Mouse (Mus musculus): ENCODE data around the gene Gne. TPM values are rescaled to one million over a fixed set of nuclear protein-coding genes. Genes with fewer than 3 reads are reported as not detected.

The Gne gene
- polyA plus RNA-seq, 1 experiment: 0.68 TPM

DNA sequence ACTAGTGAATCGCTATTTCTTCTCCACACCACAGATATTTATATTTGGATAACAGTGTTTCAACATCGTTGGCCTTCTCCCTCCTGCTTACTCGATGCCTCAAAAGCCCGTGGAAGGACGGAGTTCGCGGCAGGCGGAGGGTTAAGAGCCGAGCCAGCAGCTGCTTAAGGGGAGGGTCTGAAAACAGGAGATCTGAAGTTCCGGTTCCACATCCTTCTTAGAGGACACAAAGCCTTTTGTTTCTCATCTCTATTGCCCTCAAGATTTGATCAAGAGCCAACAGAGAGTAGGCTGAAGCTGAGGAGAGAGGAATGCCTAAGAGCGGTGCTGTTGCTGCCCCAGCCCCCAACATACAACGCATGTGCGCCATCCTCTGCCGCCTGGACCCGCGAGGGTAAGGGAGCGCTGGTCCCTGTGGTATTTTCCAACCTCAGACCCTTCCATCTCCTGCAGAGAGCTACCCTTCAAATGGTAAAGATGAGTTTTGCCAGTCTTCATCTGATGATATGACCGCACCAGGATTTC, 22.4 kb upstream of the Gne start:
- TF ChIP-seq GATA1 (IDR thresholded peaks at IDR 0.05; ENCODE audit: low read length): no peak
- no peak for TF ChIP-seq TAL1 (IDR thresholded peaks at IDR 0.05; ENCODE audit: low read length)
- no peaks in the 10 kb centered on the region; the same call in 1 of the 2 replicates for H3K4me1 ChIP-seq (ENCODE audit: control insufficient read depth)
- no peak overlapping the region for H3K4me3 ChIP-seq (replicated peaks)
- H3K9me3 ChIP-seq (ENCODE audit: control insufficient read depth, low read length): no peaks in the 10 kb centered on the region
- no peaks in the 10 kb centered on the region for H3K36me3 ChIP-seq (ENCODE audit: control insufficient read depth)
- peaks cover 28% of the 10 kb centered on the region for H3K27me3 ChIP-seq (ENCODE audit: control insufficient read depth)

DNA sequence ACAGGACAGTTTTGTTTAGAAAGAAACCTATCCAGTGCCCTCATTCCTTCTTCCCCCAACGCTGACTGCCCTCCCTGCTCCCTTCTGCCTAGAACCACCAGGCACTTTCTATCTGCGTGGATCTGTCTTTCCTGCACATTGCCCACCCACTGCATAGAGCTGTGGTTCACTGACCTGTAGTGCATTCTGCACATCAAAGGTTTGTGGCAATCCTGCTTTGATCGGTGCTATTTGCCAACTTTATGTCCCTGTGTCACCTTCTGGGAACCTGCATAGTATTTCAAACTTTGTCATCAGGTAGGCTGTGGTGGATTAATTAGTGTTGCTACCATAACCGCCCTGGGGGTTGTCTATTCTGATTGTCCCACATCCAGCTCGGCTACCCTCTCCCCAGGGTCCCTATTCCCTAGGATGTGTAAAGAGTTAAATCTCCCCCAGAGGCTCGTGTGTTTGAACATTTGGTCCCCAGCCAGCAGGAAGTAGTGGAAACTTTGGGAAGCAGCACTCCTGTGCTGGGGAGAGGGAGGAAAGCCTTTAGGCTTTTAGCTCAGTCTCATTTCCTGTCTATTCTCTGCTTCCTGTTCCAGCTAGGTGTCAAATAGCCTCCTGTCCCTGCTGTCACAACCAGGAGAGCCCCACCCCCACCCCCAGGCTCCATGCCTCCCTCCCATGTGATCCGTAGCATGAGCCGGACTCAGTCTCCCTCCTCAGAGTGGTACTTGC, 20.4 kb upstream of the Gne start:
- Histone ChIP-seq H3K27me3 (ENCODE audit: control insufficient read depth) (peaks cover 28% of the 10 kb centered on the region), H3K9me3 (ENCODE audit: control insufficient read depth, low read length) (no peaks in the 10 kb centered on the region), H3K4me3 (replicated peaks) (no peak overlapping the region), H3K36me3 (ENCODE audit: control insufficient read depth) (no peaks in the 10 kb centered on the region), H3K4me1 (ENCODE audit: control insufficient read depth) (no peaks in the 10 kb centered on the region; the same call in 1 of the 2 replicates)
- TF ChIP-seq GATA1 (IDR thresholded peaks at IDR 0.05; ENCODE audit: low read length): no peak

DNA sequence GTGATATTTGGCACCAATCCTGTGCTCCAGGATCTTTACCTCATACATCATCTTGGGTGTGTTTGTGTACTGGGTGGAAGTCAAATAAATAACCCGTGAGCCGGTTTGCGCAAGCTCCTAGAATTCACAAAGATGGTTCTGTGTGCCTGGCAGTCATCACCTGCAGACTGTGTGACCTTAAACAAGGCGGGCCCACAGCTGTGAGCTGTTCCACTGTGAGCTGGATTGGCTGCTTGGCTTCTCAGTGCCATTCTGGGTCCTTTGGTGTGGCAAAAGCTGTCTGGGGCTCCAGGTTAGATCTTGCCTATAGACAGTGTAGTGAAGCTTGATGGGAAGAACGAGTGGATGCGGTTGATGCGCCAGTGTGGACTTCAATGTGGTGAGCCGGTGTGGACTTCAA, 19.6 kb upstream of the Gne start:
- H3K9me3 ChIP-seq (ENCODE audit: control insufficient read depth, low read length): no peaks in the 10 kb centered on the region
- H3K4me1 ChIP-seq (ENCODE audit: control insufficient read depth): no peaks in the 10 kb centered on the region; the same call in 1 of the 2 replicates
- H3K4me3 ChIP-seq (replicated peaks): no peak overlapping the region
- peaks cover 28% of the 10 kb centered on the region for H3K27me3 ChIP-seq (ENCODE audit: control insufficient read depth)
- TF ChIP-seq GATA1 (IDR thresholded peaks at IDR 0.05; ENCODE audit: low read length) (no peak), TAL1 (IDR thresholded peaks at IDR 0.05; ENCODE audit: low read length) (no peak)
- no peaks in the 10 kb centered on the region for H3K36me3 ChIP-seq (ENCODE audit: control insufficient read depth)

DNA sequence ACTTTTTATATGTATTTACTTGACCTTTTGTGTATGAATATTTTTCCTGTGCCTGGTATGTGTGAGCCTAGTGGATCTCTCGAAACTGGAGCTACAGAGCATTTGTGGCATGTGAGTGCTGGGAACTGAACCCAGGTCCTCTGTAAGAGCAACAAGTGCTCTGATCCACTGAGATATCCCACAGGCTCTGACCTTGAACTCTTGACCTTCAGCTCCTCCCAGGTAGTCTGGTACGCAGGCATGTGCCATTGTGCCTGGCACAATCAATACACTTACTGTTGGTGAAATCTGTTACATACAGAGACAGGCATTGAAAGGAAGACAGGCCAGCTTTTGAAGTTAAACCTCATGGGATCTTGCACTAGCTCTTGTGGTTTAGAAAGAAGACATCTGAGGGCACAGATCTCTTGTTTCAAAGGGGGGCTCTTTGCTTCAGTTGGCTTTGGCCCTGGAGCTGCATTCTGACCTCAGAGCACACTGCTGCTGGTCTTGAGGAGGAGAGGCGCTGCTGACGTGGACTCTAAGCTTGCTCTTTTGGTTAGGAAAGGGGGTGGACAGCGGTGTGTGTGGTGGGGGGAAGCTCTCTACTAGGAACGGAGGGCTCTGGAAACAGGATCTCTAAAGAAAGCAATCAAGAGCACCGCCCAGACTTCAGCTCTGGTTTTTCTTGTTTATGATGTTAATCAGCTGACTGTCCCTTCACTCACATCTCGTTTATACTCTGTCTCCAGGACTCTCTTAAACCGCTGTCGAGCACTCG, 13.8 kb upstream of the Gne start:
- Histone ChIP-seq H3K9me3 (ENCODE audit: control insufficient read depth, low read length) (no peaks in the 10 kb centered on the region), H3K36me3 (ENCODE audit: control insufficient read depth) (no peaks in the 10 kb centered on the region), H3K4me1 (ENCODE audit: control insufficient read depth) (peaks cover 5% of the 10 kb centered on the region), H3K4me3 (replicated peaks) (no peak overlapping the region), H3K27me3 (ENCODE audit: control insufficient read depth) (peaks cover 2% of the 10 kb centered on the region; the same call in 1 of the 2 replicates)
- no peak for TF ChIP-seq GATA1 (IDR thresholded peaks at IDR 0.05; ENCODE audit: low read length)
- TF ChIP-seq TAL1 (IDR thresholded peaks at IDR 0.05; ENCODE audit: low read length): no peak

DNA sequence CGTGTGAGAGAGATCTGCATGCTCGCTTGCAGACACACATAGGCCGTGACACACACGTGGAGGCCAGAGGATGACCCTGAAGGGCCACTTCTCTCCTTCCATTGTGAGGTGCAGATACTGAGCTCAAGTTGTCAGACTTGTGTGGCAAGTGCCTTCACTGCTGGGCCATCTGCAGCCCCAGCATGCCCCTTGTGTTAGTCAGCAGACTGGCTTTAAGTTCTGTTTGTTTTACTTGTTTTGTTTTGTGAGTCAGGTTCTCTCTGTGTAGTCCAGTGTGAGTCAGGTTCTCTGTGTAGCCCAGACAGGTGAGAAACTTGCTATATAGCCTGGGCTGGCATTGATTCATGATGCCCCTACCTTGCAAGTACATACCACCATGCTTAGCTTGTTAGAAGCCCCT, 10.5 kb upstream of the Gne start:
- Histone ChIP-seq H3K27me3 (ENCODE audit: control insufficient read depth) (peaks cover 2% of the 10 kb centered on the region; the same call in 1 of the 2 replicates), H3K36me3 (ENCODE audit: control insufficient read depth) (no peaks in the 10 kb centered on the region), H3K4me1 (ENCODE audit: control insufficient read depth) (peaks cover 26% of the 10 kb centered on the region), H3K4me3 (replicated peaks) (no peak overlapping the region), H3K9me3 (ENCODE audit: control insufficient read depth, low read length) (no peaks in the 10 kb centered on the region)
- TF ChIP-seq TAL1 (IDR thresholded peaks at IDR 0.05; ENCODE audit: low read length) (no peak), GATA1 (IDR thresholded peaks at IDR 0.05; ENCODE audit: low read length) (no peak)

DNA sequence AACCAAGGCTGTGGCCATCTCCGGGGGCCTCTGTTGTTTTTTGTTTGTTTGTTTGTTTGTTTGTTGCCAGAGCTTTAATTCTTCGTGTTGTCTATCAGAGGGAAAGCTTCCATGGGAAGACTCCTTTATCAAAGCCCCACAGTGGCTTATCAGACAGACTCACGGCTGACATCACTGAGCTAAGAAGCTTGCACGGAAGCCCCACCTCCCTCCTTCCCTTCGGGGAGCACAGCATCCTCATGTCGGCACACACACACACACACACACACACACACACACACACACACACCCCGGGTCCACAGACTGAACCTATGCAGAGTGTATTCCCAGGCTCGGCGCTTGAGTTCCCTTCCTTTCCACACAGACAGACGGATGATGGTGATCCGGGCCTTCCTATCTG, 8.4 kb upstream of the Gne start:
- Histone ChIP-seq H3K4me3 (replicated peaks) (peak overlapping the region; percentile 29), H3K27me3 (ENCODE audit: control insufficient read depth) (peaks cover 6% of the 10 kb centered on the region)
- TF ChIP-seq TAL1 (IDR thresholded peaks at IDR 0.05; ENCODE audit: low read length): no peak

DNA sequence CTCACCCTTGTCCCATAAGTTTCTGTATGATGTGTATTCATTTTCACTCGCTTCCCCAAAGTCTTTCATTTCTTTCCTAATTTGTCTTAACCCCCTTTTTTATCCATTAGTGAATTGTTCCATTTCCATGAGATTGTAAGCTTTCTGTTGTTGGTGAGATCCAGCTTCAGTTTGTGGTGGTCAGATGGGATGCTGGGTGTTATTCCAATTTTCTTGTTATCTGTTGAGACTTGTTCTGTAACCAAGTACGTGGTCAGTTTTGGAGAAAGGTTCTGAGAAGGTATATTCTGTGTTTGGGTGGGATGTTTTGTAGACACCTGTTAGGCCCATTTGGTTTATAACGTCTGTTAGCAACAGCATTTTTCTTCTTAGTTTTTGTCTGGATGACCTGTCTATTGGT, 1.6 kb upstream of the Gne start:
- no peaks in the 10 kb centered on the region for H3K9me3 ChIP-seq (ENCODE audit: control insufficient read depth, low read length)
- TF ChIP-seq TAL1 (IDR thresholded peaks at IDR 0.05; ENCODE audit: low read length): no peak
- no peak for TF ChIP-seq GATA1 (IDR thresholded peaks at IDR 0.05; ENCODE audit: low read length)
- 0 out of 2 replicates have a peak, but pooled peaks cover 2% of the 10 kb centered on the region for H3K4me1 ChIP-seq (ENCODE audit: control insufficient read depth)
- H3K36me3 ChIP-seq (ENCODE audit: control insufficient read depth): no peaks in the 10 kb centered on the region
- no peak overlapping the region for H3K4me3 ChIP-seq (replicated peaks)
- H3K27me3 ChIP-seq (ENCODE audit: control insufficient read depth): peaks cover 37% of the 10 kb centered on the region

More for the DNA sequence above, 8.4 kb upstream of the Gne start:
- H3K9me3 ChIP-seq (ENCODE audit: control insufficient read depth, low read length): no peaks in the 10 kb centered on the region
- peaks cover 26% of the 10 kb centered on the region for H3K4me1 ChIP-seq (ENCODE audit: control insufficient read depth)
- H3K36me3 ChIP-seq (ENCODE audit: control insufficient read depth): no peaks in the 10 kb centered on the region

DNA sequence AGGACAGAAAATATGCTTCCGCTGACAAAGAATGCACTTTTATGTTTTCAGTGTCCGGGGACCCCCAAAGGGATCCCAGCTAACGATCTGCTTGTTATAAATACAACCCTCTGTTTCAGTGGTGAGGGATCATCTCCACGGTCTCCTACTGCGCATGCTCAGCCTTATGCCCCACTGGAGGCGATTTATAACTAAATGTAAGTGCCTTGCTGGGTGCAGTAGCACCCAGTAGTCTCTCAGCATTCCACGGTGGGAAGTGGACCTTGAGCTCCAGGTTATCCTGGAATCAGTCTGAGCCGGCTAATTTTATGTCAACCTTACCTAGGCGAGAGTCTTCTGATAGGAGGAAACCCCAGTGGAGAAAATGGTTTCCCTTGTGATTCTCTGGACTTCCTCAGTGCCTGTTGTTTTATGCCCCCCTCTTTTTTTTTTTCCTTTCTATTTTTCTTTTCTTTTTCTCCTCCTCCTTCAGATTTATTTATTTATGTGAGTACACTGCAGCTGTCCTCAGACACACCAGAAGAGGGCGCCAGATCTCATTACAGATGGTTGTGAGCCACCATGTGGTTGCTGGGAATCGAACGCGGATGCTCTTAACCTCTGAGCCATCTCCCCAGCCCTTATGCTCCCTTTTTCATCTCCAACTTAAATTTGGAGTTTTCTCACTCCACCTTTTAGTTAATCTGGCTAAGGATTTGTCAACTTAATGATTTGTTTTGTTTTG, 787 bp upstream of the Gne start:
- Histone ChIP-seq H3K9me3 (ENCODE audit: control insufficient read depth, low read length) (no peaks in the 10 kb centered on the region), H3K4me3 (replicated peaks) (no peak overlapping the region), H3K4me1 (ENCODE audit: control insufficient read depth) (no peaks in the 10 kb centered on the region), H3K27me3 (ENCODE audit: control insufficient read depth) (peaks cover 37% of the 10 kb centered on the region), H3K36me3 (ENCODE audit: control insufficient read depth) (no peaks in the 10 kb centered on the region)
- no peak for TF ChIP-seq TAL1 (IDR thresholded peaks at IDR 0.05; ENCODE audit: low read length)
- no peak for TF ChIP-seq GATA1 (IDR thresholded peaks at IDR 0.05; ENCODE audit: low read length)

All from erythroblast, embryonic 14.5 days (primary cell).